Mouse (Mus musculus) bone marrow, adult 2 months (tissue): ENCODE results near the gene Casc3. TPM values are rescaled to one million over a fixed set of nuclear protein-coding genes. Genes with fewer than 3 reads are reported as not detected.

Experiments used
- H3K27ac ChIP-seq: fragments of 200-500 bp; 2 replicates; pipeline ENCODE4 v1.5.1; 2012; ENCODE audit warnings: low read depth, mild to moderate bottlenecking, control low read depth, inconsistent platforms, low read length; ENCODE audit not compliant: control insufficient read depth, poor library complexity, insufficient read depth
- H3K4me1 ChIP-seq: fragments of 200-500 bp; 2 replicates; pipeline ENCODE4 v1.6.1; 2011; ENCODE audit warnings: low read length; ENCODE audit not compliant: control insufficient read depth, insufficient read depth
- H3K4me3 ChIP-seq: fragments of 200-500 bp; replicated peaks from 2 replicates; pipeline ENCODE3; 2011; ENCODE audit warnings: mild to moderate bottlenecking, low read depth, low read length, control low read depth; ENCODE audit not compliant: control insufficient read depth
- CTCF ChIP-seq: fragments of 200-500 bp; IDR thresholded peaks from 2 replicates; pipeline ENCODE4 v1.5.1; 2011; ENCODE audit warnings: low read length, control low read depth; ENCODE audit not compliant: control insufficient read depth, insufficient read depth
- POLR2A ChIP-seq: fragments of 200-500 bp; IDR thresholded peaks from 2 replicates; pipeline ENCODE4 v1.6.1; 2011; ENCODE audit warnings: low read depth, mild to moderate bottlenecking, control low read depth, low read length, borderline replicate concordance; ENCODE audit not compliant: control insufficient read depth
- WGBS: fragments of 180-500 bp; shearing (Covaris S2); methylation state at CpG from one replicate; pipeline ENCODE4 v1.1.7; 2018; 5-methylcytosine and 5-hydroxymethylcytosine counted together
- polyA plus RNA-seq: library from polyadenylated mRNA; stranded (reverse); fragments of >200 nt; gene quantifications from 2 replicates; pipeline ENCODE4 v1.2.4, GENCODE M21; 2011; ENCODE audit warnings: low replicate concordance; ENCODE audit not compliant: missing spikeins, insufficient read depth, insufficient read length

The Casc3 gene
- polyA plus RNA-seq, 1 experiment = 38.5 TPM

- 76% methylated on average over 4 of the region's 4 CpGs for WGBS
- TF ChIP-seq CTCF (no peak), POLR2A (no peak)
- H3K4me3 ChIP-seq = no peak overlapping the region
- H3K4me1 ChIP-seq = no peaks in the 10 kb centered on the region; the same call in 1 of the 2 replicates
- H3K27ac ChIP-seq = no peak overlapping the region
These were observed 67.3 kb downstream of the Casc3 start for GRCm38 (mm10) chr11:98872040-98872439.

DNA sequence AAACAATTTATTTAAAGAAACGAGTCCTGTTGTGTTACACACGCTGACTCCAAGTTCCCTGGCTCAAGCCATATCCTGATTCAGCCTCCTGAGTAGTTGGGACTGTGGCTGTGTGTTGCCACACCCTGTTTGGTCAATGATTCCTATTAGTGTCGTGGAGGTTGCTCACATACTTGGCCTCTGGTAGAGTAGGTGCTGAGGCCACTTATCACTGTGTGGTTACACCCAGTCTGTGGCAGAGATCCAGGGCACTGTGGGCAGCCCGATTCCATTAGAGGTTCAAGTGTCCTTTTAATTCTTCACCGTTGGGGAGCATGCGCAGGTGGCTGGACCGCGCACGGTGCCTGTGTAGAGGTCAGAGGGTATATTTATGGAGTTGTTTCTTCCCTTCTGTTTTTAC is 69.2 kb downstream of the Casc3 start:
- WGBS = 51% methylated on average over 9 of the region's 9 CpGs
- H3K4me3 ChIP-seq = no peak overlapping the region
- H3K4me1 ChIP-seq = no peaks in the 10 kb centered on the region; the same call in 1 of the 2 replicates
- TF ChIP-seq POLR2A (no peak), CTCF (no peak)
- H3K27ac ChIP-seq = no peak overlapping the region

DNA sequence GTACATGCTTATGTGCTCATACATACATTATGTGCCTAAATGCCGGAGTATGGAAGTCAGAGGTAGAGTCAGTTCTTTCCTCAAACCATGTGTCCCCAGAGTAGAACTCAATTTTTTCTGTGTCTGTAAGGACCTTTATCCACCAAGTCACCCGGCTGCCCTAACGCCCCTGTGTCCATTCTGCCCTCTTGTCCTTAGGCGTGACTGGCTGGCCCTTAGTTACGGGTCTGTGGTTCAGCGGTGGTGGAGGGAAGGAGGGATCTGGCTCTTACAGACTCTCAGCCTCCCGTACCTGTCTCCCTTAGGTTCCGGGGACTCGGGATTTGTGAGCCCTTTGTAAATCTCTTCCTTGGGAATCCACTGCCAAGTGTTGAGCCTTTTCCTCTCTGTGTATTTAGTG is 72.3 kb downstream of the Casc3 start:
- H3K4me3 ChIP-seq = no peak overlapping the region
- H3K27ac ChIP-seq = no peak overlapping the region
- WGBS = 90% methylated on average over 9 of the region's 9 CpGs
- no peak for TF ChIP-seq CTCF
- no peak for TF ChIP-seq POLR2A
- no peaks in the 10 kb centered on the region for H3K4me1 ChIP-seq

Other genes starting within 250 kb of the Casc3 start
- gene Ormdl3, start 217.5 kb upstream of the Casc3 start, polyA plus RNA-seq = 41.1 and 41.2 TPM in 2 replicates
- not detected in 2 replicates for gene Lrrc3c, start 206.6 kb upstream of the Casc3 start, polyA plus RNA-seq
- 50.6 and 60.6 TPM in 2 replicates for gene Gm12355, start 179.2 kb upstream of the Casc3 start, polyA plus RNA-seq
- not detected in 2 replicates for gene Gsdma3, start 178.5 kb upstream of the Casc3 start, polyA plus RNA-seq
- not detected in 2 replicates for gene Gsdma2, start 158.1 kb upstream of the Casc3 start, polyA plus RNA-seq
- 0.55 and 0.70 TPM in 2 replicates for gene Gsdma, start 140.6 kb upstream of the Casc3 start, polyA plus RNA-seq
- gene Psmd3, start 122.4 kb upstream of the Casc3 start, polyA plus RNA-seq = 28.2 and 57.7 TPM in 2 replicates
- not detected in 2 replicates for gene Csf3, start 103.6 kb upstream of the Casc3 start, polyA plus RNA-seq
- 26.7 and 28.7 TPM in 2 replicates for gene Med24, start 75.5 kb upstream of the Casc3 start, polyA plus RNA-seq
- 27.5 and 35.4 TPM in 2 replicates for gene Thra, start 64.3 kb upstream of the Casc3 start, polyA plus RNA-seq
- 2.4 and 4.8 TPM in 2 replicates for gene Nr1d1, start 29.6 kb upstream of the Casc3 start, polyA plus RNA-seq
- gene Msl1, start 9.4 kb upstream of the Casc3 start, polyA plus RNA-seq = 46.7 and 69.9 TPM in 2 replicates
- 1.5 and 6.8 TPM in 2 replicates for gene Rapgefl1, start 31.9 kb downstream of the Casc3 start, polyA plus RNA-seq
- gene Wipf2, start 58.7 kb downstream of the Casc3 start, polyA plus RNA-seq = 5.9 and 11.3 TPM in 2 replicates
- gene Cdc6, start 102.9 kb downstream of the Casc3 start, polyA plus RNA-seq = 50.4 and 53.9 TPM in 2 replicates
- gene Rara, start 122.9 kb downstream of the Casc3 start, polyA plus RNA-seq = 8.9 and 17.2 TPM in 2 replicates
- not detected in 2 replicates for gene Gjd3, start 178.1 kb downstream of the Casc3 start, polyA plus RNA-seq
- 161 and 191 TPM in 2 replicates for gene Top2a, start 219.3 kb downstream of the Casc3 start, polyA plus RNA-seq
- 59.7 and 78.0 TPM in 2 replicates for gene Igfbp4, start 236.3 kb downstream of the Casc3 start, polyA plus RNA-seq